Mouse (Mus musculus) embryo, embryonic 10.5 days (tissue): ENCODE measurements around the gene Tbc1d22a.

Experiments
- DNase-seq: peaks from one replicate; pipeline ENCODE4 v3.0.0-alpha.2; 2015; ENCODE audit warnings: low spot score

Tbc1d22a gene

GRCm38 (mm10) chr15:86335781-86336180, 121.5 kb downstream of the Tbc1d22a start:
- no peak for DNase-seq

DNA sequence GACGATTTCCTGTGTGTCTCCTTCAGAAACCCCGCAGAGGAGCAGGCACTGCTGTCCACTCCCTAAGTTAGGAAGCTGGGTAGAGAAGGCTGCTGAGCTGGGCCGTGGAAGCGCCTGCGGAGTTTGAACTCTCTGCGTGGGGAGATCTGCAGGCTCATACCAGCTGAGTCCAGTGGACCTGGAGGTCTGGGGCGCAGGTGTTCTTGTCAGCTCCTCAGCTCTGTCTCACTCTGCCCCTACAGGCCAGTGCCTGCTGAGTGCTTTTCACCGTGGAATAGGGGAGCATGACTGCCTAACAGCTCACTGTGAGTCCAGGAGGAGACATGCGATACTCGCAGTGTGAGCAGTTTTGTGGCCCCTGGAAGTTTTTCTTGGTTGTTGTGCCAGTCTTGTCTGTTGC, 123.5 kb downstream of the Tbc1d22a start:
- DNase-seq: no peak

- no peak for DNase-seq
These were observed 125.5 kb downstream of the Tbc1d22a start for GRCm38 (mm10) chr15:86339736-86340135.

DNA sequence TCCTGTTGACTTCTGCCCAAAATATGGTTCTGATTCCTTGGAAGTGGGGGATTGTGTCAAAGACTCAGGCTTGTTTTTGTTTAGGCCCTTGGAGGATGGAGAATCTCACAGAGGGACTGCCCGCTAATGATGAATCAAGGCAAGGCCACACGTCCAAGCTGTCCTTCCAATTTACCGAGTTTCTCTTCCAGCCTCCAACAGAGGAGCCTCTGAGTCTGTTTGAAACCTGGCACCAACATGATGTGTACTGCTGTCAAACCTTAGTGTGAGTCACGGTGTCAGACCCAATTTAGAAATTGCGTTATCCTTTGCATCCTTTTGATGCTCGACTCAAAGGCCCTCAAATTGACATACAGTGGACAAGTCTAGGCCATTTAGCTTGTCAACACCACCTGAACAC, 126.5 kb downstream of the Tbc1d22a start:
- DNase-seq: no peak

DNA sequence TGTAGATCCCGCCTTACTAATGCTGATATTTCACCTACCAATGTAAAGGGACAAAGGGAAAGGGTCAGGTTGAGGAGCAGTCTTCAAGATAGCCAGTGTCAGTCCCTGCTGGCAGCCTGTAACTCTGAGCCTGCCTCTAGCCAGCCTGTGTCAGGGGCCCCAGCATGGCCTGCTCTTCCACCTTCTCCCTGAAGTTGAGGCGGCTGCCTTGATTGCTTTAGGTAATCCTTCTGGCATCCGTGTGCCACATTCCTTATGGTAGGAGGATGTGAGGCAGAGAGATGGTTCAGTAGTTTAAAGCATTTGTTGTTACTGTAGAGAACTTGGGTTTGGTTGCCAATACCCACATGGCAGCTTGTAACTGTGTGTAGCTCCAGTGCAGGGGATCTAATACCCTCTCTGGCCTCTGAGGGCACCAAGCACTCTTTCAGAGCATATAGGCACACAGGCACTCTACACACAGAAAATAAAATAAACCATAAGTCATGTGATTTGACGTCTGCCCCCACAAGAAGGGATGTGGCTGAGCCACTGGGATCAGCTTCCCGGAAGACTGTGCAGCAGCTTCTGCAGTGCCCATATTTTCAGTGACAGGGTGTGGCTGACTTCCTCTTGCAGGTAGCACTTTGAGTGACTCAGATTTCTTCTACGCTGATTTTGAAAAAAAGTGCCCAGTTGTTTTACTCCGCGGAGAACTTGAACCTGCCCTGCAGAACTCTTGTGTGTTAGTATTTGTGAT, 128.5 kb downstream of the Tbc1d22a start:
- no peak for DNase-seq

DNA sequence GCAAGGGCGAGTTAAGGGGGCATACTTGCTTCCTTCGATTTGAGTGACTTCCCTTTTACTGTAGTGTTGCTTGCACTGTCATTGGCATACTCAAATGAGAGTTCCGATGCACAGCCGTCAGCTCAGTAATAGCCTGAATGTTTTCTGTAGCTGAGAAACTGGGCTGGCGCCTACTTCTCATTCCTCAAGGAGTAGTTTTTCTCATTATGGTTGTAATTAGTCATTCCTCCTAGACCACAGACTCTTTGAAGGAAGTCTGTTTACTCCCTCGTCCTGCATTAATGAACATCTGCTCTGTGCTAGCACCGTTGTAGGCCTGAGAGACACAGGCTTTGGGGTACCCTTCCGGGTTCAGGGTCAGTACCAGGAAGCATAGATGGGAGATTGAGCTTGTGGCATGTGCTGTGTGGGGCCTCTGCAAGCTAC, 130.7 kb downstream of the Tbc1d22a start:
- no peak for DNase-seq

- no peak for DNase-seq
These were observed 131.6 kb downstream of the Tbc1d22a start for GRCm38 (mm10) chr15:86345907-86346306.

- DNase-seq: no peak
These were observed 132.3 kb downstream of the Tbc1d22a start for GRCm38 (mm10) chr15:86346606-86347005.

DNA sequence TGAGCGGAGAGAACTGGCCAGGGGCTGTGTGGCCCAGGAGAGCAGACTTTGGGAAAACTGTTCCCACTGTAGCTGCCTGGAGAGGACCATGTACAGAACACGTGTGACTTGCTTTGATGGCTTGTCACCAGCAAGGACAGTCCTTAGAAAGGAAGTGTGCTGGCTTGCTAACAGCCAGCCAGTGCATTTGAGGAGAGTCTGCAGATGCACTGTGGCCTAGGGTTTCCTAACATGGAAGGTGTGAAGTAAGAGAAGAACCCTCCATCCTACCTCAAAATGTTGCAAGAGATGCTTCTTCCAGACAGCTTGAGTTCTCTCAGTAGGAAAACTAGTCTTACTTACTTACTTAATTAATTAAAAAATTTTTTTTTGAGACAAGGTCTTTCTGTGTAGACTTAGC, 140.7 kb downstream of the Tbc1d22a start:
- no peak for DNase-seq

DNA sequence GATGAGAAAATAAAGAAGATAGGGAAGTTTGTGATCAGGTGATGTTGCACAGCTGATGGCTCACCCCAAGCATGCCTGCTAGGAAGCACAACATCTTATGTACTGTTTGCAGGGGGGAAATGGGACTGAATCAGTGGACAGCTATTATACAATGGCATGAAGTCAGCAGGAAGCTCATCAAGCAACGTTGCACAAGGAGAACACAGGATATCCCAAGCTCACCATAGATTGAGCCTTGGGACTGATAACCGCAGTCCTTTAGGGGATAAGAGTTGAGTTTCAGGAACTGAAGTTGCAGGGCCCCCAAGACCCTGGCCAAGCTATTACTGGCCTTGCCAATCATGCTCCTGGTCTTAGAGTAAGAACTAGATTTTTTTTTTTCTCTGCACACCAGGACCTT, 141.6 kb downstream of the Tbc1d22a start:
- DNase-seq: no peak

- no peak for DNase-seq
These were observed 146.1 kb downstream of the Tbc1d22a start for GRCm38 (mm10) chr15:86360376-86360775.

GRCm38 (mm10) chr15:86362306-86363150, 148.3 kb downstream of the Tbc1d22a start:
- DNase-seq: no peak

DNA sequence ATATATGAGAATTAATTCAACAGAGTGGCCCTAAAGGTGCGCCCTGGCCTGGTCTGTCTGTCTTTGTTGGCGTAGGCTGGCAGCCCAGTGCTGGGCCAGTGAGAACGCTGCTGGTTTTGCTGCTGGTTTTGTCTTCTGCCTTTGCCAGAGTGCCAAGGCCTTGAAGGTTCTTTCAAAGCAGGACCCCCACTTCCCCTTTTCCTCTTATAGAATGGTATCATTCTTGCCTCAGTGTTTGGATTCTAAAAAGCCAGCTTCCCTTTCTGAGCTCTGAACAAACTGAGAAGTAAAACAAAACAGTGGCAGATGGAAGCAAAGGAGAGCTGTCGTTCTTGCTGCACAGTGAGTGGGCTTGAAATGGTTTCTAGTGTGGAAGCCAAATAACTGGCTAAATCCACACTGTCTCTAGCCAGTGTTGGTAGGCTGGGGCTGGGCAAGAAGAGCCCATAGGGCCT, 149.6 kb downstream of the Tbc1d22a start:
- DNase-seq: no peak

DNA sequence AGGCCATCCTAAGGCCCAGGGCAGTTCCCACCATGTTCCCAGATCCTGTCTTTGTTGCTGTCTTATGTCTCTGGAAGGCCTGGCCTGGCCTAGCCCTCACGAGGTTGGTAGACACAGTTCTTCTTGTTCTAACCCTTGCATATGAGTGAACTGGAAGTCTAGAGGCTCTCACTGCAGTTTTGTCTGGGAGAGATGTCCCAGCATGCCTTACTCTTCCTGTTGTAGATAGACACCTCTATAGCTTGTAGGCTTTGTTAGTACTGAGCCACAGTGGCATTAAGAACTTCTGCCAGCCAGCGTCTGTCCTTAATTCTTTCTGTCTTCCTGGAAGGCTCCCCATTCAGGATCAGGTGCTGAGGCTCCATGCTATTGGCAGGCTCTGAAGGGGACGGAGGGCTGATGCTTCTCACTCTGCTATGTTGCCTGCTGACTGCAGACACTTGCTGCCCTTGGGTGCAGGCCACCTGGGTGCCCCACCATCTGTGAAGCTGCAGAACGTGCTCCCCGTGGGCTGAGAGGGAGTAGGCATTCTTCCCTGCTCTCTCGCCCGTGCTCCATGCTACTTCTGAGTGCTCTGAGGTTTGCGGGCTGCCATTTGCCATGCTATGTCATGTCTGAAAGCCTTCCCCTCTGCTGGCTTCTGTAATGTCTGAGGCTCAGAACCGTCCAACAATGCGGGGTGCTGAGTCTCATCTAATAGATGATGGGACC, 150.8 kb downstream of the Tbc1d22a start:
- DNase-seq: no peak

DNA sequence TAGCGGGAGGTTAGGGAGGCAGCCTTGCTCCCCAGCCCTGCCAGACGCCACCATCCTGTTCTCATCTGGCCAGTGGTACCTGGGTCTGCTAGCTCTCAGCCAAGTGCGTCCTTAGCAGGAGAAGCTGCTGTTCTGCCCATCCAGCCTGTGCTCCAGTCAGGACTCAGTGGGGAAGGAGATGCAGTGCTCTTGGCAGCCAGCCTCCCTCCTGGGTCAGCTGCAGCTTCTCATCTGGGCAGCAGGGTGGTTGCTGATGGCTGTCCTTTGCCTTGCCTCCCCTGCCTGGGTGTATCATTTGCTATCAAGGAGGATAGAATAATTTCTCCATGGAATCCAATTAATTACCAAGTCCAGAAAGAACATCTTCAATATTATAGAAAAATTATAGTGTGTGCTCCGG, 152.5 kb downstream of the Tbc1d22a start:
- no peak for DNase-seq

- no peak for DNase-seq
These were observed 153.0 kb downstream of the Tbc1d22a start for GRCm38 (mm10) chr15:86367247-86367646.

GRCm38 (mm10) chr15:86370846-86371245, 156.6 kb downstream of the Tbc1d22a start:
- no peak for DNase-seq

GRCm38 (mm10) chr15:86375262-86375661, 161.0 kb downstream of the Tbc1d22a start:
- no peak for DNase-seq

- DNase-seq: no peak
These were observed 161.7 kb downstream of the Tbc1d22a start for GRCm38 (mm10) chr15:86375860-86376394.

DNA sequence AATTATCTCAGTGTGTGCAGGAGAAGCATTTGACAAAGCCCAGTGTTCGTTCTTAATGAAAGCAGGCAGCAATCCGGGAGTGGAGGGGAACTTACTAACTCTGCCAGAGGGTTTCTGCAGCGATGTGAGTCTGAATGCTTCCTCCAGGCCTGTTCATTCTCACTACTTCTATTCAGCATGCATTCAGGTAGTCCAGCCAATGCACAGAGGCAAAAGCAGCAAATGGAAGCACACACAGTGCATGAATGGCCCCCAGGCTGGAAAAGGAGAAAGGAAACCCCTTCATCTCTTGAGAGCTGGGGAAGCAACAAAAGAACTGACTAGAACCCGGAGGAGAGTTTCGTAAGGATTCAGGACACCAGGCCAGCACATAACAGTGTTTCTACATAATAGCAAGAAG, 169.0 kb downstream of the Tbc1d22a start:
- DNase-seq: no peak

DNA sequence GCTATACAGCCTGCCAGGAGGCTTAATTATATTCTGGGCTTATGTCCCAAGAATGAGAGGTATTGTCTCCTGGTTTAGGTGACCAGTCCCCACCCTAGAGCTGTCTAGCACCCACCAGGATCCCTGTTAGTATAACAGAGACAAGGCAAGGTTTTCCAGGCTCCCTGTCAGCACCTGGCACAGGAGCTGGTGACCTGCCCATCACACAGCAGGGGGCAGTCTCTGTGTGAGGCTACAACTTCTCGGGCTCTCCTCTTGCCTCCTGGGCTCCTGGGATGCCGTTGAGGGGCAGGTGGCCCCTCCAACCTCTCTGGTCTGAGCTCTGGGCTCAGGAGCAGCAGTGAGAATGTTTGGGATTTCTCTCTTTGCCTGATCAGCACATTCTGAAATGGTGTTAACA, 171.2 kb downstream of the Tbc1d22a start:
- DNase-seq: no peak

DNA sequence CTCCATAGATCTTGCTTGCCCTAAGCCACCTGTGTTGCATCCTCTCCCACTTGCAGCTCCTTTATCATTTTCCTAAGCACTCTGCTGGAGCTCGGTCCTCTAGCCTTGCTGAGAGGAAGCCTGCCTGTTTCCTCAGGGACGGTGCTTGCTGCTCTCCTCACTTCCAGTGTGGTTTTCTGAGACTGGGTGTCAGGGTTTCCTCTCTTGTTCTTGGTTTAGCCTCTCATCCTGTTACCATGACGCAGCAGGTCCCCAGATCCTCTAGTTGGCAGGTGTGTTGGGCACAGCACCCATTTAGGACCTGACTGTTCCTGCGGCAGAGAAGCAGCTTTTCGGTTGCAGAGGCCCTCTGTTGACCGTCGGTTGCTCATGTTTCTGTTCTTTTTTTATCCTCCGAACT, 172.1 kb downstream of the Tbc1d22a start:
- DNase-seq: no peak
